Mouse (Mus musculus): Measurements from ENCODE around the gene Haus6.
"Not testable (repeated sequence)": the region's sequence is repeated elsewhere in the genome, so short reads cannot be mapped to it uniquely, and the experiment has no call there.

The Haus6 gene

DNA sequence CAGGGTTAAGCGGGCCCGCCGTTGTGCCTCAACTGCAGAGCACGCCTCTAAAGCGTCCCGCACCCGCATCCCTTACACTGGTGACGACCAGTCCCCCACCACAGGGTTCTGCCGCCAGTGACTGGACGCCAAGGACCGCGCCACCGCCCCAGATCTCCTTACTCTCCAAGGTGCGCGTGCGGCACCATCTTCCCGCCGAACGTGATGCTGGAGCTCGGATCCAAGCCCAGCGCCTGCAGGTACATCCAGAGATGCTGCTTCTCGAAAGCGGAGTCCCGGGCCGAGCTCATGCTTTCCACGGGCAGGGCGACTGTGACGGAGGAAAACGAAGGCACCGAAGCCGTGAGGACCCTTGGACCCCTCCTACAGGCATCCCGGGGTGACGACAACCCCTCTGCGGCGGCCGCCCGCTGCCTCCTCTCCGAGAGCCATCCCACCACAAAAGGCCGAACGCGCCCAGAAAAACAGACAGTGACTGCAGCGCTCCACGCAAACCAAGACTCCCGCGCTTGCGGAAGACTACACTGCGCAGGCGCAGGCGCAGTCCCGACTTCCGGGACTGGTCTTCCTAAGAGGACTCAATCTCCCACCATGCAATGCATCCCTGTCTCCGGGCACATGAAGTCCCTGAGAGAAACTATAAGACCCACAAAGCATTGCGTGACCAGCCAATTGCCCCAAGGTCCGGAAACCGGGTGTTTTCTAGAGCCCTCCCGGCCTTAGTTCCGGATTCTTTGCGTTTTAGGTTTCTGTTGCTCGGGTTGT is at the start of gene Haus6:
Gene Haus6, minus strand, starts transcription at position 532 of the 765 bp plus-strand sequence.
- DNase-seq (ENCODE audit: inconsistent ontology term) = peak; percentile 95

GRCm38 (mm10) chr4:86657176-86657575 is 45.3 kb upstream of the Haus6 start:
- no peak for DNase-seq (ENCODE audit: inconsistent ontology term)

- not testable (repeated sequence) for DNase-seq (ENCODE audit: inconsistent ontology term)
These were observed 44.6 kb upstream of the Haus6 start for GRCm38 (mm10) chr4:86656410-86656809.

- DNase-seq (ENCODE audit: inconsistent ontology term) = peak; percentile 27
These were observed 40.0 kb upstream of the Haus6 start for GRCm38 (mm10) chr4:86651686-86652384.

DNA sequence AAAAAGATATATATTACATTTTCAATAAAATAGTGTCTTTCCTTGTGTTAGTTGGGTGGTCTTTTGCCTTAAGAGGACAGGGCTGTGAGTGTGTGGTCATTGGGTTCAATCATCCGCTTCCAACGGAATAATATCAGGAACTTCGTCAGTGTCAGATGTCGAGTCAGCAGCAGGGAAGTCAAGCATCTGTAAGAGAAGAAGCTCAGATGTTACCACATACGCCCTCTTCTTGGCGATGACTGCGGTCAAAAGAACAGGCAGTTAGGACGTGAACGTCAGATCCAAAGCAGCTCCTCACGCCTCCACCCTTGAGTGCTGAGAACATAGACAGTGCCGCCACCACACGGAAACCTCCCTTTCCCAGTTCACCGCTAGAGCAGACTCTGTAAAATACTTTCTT is 36.5 kb upstream of the Haus6 start:
- DNase-seq (ENCODE audit: inconsistent ontology term) = not testable (repeated sequence)

DNA sequence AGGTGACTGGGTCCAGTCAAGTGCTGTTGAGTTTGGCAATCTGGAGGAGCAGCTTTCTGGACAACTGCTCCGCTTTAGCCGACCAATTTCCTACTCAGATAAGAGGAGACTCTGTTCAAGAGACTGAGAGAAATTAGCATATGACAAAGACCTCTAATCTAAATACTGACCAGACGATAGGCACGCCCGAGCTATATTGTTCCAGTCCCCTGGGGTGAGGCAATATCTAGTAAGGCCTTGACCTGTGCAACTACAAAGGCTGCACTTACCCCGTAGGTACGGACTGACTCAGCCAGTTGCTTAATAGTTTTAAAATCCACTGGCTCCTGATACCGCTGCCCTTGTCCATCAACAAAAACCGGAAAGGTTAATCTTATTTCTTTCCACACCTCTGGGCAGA is 25.7 kb upstream of the Haus6 start:
- DNase-seq (ENCODE audit: inconsistent ontology term) = not testable (repeated sequence)

GRCm38 (mm10) chr4:86634873-86635272 is 23.0 kb upstream of the Haus6 start:
- DNase-seq (ENCODE audit: inconsistent ontology term) = not testable (repeated sequence)

DNA sequence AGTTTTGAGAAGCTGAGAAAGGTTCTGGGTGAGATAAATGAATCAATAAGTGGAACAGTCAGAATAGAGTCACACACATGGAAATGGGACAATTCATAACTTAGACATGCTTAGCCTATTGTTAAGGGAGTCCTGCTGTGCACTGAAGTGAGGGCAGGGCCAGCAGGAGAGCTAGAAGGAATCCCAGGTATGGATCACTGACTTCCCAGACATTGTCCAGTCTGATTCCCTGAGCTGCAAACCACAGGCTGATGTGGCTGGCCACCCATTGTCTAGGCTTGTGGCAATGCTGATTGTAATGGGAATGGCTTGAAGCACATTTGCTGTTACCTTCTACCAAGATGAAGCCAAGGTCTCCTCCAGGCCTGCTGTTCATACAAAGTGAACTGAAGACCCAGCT is 22.5 kb upstream of the Haus6 start:
- peak; percentile 8 for DNase-seq (ENCODE audit: inconsistent ontology term)

DNA sequence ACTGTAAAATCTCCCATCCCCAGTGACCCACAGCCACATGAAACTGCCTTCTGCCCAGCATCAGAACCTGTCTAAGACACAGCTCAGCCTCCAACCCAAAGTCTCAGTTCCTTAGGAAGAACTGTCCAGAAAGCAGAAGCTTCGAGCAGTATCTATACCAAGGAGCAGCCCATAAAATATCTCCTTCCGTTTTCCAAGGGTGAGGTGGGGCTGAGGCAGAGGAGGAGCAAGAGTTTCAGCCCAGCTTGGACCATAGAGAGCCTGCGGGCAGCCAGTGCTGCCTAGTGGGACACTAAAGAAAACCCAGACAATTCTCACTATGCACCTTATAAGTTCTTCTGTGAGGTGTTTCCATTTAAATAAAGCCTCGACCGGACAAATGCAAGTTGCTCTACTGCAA is 20.7 kb upstream of the Haus6 start:
- DNase-seq (ENCODE audit: inconsistent ontology term) = not testable (repeated sequence)

DNA sequence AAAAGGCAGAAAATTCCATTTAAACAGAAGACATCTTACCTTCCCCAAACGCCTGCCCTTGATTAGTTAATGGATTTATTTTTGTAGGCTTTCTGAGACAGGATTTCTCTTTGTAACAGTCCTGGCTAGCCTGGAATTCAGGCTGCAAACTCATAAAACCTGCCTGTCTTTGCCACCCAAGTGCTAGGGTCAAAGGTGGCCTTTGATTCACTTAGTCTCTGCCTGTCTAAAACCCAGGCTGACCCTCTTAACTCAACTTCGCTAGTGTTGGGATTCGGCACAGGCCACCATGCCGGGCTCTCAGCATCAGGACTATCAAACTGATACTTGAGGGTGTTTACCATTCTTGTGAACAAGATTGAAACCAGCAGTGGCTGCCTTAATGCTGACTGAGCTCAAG is 20.0 kb upstream of the Haus6 start:
- no peak for DNase-seq (ENCODE audit: inconsistent ontology term)

DNA sequence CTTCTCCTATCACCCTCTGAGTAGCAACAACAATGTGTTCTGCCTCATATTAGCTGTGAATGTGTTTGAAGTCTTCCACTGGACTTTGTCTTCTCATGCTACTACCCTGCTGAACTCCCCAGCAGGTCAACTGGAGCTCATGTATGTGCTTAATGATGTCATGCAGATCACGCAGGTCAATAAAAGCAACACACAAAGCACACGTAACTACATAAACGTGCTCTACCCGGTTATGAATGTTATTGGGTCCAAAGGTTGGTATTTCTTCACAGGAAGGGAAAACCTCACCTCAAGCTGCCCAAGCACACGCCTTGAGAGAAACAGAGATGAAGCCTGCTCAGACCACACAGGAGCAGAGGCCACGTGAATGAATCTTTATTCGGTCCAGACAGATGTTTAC is 14.6 kb upstream of the Haus6 start:
- DNase-seq (ENCODE audit: inconsistent ontology term) = not testable (repeated sequence)

GRCm38 (mm10) chr4:86625463-86625862 is 13.6 kb upstream of the Haus6 start:
- no peak for DNase-seq (ENCODE audit: inconsistent ontology term)

DNA sequence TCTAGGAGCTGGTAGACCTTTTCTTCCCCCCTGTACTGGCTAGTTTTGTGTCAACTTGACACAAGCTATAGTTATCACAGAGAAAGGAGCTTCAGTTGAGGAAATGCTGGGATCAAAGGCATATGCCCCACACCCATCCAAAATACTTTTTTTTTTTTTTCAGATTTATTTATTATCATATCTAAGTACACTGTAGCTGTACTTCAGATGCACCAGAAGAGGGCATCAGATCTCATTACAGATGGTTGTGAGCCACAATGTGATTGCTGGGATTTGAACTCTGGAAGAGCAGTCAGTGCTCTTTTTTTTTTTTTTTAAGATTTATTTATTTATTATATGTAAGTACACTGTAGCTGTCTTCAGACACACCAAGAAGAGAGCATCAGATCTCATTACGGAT is 10.7 kb upstream of the Haus6 start:
- not testable (repeated sequence) for DNase-seq (ENCODE audit: inconsistent ontology term)

DNA sequence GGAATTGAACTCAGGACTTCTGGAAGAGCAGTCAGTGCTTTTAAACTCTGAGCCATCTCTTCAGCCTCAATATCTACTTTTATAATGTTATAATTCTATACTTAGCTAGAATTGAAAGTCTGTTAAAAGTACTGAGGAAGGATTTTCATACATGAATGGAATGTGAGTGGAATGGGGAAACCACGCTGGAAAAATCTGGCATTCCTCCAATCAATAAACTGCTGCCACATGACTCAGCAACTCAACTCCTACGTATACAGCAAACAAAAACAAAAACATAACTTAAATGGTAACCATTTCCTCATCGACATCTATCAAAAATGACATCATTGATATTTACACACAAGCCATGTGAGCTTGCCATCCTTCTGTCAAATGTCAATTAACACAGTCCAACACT is 10.3 kb upstream of the Haus6 start:
- peak; percentile 30 for DNase-seq (ENCODE audit: inconsistent ontology term)

GRCm38 (mm10) chr4:86620506-86620905 is 8.7 kb upstream of the Haus6 start:
- no peak for DNase-seq (ENCODE audit: inconsistent ontology term)

DNA sequence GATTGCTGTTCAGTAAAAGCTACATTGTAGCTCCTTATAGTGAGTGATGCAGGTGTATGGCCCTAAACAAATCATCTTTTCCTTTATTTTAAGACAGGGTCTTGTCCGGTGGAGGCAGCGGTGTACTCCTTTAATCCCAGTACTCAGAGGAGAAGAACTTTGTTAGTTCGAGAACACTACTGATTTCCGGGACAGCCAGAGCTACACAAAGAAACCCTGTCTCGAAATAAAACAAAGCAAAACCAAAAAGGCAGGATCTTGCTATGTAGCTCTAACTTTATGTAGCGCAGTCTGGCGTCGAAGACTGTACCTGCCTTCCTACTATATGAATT is 400 bp upstream of the Haus6 start:
- DNase-seq (ENCODE audit: inconsistent ontology term) = no peak

DNA sequence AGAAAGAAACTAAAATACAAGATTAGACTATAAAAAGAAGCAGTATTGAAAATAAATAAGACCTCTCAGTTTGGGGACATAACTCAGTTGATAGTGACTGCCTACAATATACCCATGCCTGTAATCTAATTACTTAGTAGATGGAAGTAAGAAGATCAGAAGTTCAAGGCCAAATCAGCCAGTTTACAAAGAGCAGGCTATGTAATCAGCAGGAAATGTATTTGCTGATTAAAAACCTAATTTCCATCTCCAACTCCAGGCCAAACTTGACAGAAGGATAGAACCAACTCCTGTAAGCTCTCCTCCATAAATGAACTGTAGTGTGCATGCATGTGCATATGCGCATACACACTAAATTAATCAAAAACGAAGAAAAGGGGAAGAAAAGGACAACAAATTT is 20.6 kb downstream of the Haus6 start:
- DNase-seq (ENCODE audit: inconsistent ontology term) = no peak

- no peak for DNase-seq (ENCODE audit: inconsistent ontology term)
These were observed 23.6 kb downstream of the Haus6 start for GRCm38 (mm10) chr4:86588236-86588635.

GRCm38 (mm10) chr4:86580591-86580990 is 31.3 kb downstream of the Haus6 start:
- DNase-seq (ENCODE audit: inconsistent ontology term) = no peak

DNA sequence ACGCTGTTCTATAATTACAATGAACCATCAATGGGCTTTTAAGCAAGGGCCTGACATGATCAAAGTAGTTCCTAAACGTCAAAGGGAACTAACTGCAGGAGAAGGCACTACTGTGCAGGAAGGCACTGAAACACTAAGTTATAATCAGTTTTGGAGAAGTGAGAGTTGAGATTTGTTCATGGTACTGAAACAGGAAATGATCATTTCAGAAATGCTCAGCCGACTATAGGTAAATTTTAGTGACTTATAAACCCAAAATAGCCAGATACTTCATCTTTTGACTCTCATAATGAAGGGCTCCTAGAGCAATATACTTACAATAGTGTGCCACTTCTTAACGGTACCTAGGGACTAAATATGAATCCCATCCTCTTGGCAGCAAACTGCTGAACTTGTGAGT is 31.8 kb downstream of the Haus6 start:
- DNase-seq (ENCODE audit: inconsistent ontology term) = no peak

- no peak for DNase-seq (ENCODE audit: inconsistent ontology term)
These were observed 35.1 kb downstream of the Haus6 start for GRCm38 (mm10) chr4:86576630-86577225.

- peak; percentile 49 for DNase-seq (ENCODE audit: inconsistent ontology term)
These were observed 35.7 kb downstream of the Haus6 start for GRCm38 (mm10) chr4:86576120-86576541.
